Mouse (Mus musculus): ENCODE results near the gene Pdcd5. TPM values are rescaled to one million over a fixed set of nuclear protein-coding genes. Genes with fewer than 3 reads are reported as not detected.

Pdcd5 gene
- polyA plus RNA-seq, 1 experiment: 32.6 TPM

DNA sequence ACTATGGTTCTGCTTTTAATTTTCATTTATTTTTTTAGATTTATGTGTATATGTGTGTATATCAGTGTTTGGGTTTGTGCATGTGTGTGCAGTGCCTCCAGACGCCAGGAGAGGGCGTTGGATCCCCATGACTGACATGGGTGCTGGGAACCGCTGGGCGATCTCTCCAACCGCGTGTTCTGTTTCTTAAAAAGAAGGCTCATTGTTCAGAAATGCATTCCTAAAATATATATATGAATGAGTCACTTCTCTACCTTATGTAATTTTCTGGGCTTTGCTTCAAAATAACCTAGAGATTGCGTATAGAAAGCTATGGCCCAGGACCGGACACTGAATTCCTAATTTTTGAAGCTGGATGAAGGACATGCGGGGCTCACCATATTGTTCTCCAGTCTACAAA, 47.8 kb downstream of the Pdcd5 start:
- Histone ChIP-seq H3K27ac (ENCODE audit: insufficient read depth, low read length) (no peak overlapping the region), H3K27me3 (ENCODE audit: control insufficient read depth, insufficient read depth, low read length) (no peaks in the 10 kb centered on the region), H3K4me1 (ENCODE audit: control insufficient read depth, insufficient read depth, insufficient read length) (no peaks in the 10 kb centered on the region), H3K36me3 (ENCODE audit: control insufficient read depth, insufficient read depth, low read length) (peaks cover 2% of the 10 kb centered on the region; the same call in 1 of the 2 replicates), H3K4me3 (ENCODE audit: extremely low read depth, insufficient read depth, insufficient read length) (no peak overlapping the region)
- WGBS: 94% methylated on average over 9 of the region's 9 CpGs
- DNase-seq (ENCODE audit: low read depth in 1 of 2, low spot score in 2 of 2): no peak
- TF ChIP-seq CTCF (IDR thresholded peaks at IDR 0.05; ENCODE audit: extremely low read depth, insufficient read depth, insufficient read length, insufficient replicate concordance) (no peak), POLR2A (IDR thresholded peaks at IDR 0.05; ENCODE audit: low read depth, low read length) (no peak)

DNA sequence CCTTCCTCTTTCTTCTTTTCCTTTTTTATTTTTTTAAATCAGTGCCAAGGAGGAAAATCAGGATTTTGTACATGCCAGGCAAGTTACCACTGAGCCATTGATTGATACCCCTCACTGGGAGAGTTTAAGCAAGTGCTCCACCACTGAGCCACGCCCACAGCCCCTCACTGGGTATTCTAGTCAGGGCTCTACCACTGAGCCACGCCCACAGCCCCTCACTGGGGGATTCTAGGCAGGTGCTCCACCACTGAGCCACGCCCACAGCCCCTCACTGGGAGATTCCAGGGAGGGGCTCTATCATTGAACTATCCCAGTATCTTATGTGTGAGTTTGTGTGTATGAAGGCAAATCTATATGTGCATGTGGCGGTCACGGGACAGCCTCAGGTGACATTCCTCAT, 53.0 kb downstream of the Pdcd5 start:
- H3K4me1 ChIP-seq (ENCODE audit: control insufficient read depth, insufficient read depth, insufficient read length): no peaks in the 10 kb centered on the region
- H3K27me3 ChIP-seq (ENCODE audit: control insufficient read depth, insufficient read depth, low read length): no peaks in the 10 kb centered on the region
- TF ChIP-seq POLR2A (IDR thresholded peaks at IDR 0.05; ENCODE audit: low read depth, low read length): no peak
- no peak for TF ChIP-seq CTCF (IDR thresholded peaks at IDR 0.05; ENCODE audit: extremely low read depth, insufficient read depth, insufficient read length, insufficient replicate concordance)
- H3K36me3 ChIP-seq (ENCODE audit: control insufficient read depth, insufficient read depth, low read length): peaks cover 5% of the 10 kb centered on the region; the same call in 1 of the 2 replicates
- 91% methylated on average over 5 of the region's 5 CpGs for whole genome bisulfite sequencing
- no peak for DNase-seq (ENCODE audit: low read depth in 1 of 2, low spot score in 2 of 2)
- no peak overlapping the region for H3K27ac ChIP-seq (ENCODE audit: insufficient read depth, low read length)
- no peak overlapping the region for H3K4me3 ChIP-seq (ENCODE audit: extremely low read depth, insufficient read depth, insufficient read length)

Other genes with a start within 250 kb of the Pdcd5 start
- gene Slc7a9, start 198.7 kb downstream of the Pdcd5 start, polyA plus RNA-seq (2012; rRNA removed): 0.06 TPM in 1 of 2 replicates, not detected in the other
- not detected in 2 replicates for gene Tdrd12, start 109.8 kb downstream of the Pdcd5 start, polyA plus RNA-seq (2012; rRNA removed)
- gene Nudt19, start 91.2 kb downstream of the Pdcd5 start, polyA plus RNA-seq (2012; rRNA removed): 13.8 and 32.3 TPM in 2 replicates
- gene Rgs9bp, start 61.9 kb downstream of the Pdcd5 start, polyA plus RNA-seq (2012; rRNA removed): 0.11 TPM in 2 replicates
- 17.5 and 20.2 TPM in 2 replicates for gene Ankrd27, start 61.3 kb downstream of the Pdcd5 start, polyA plus RNA-seq (2012; rRNA removed)
- 7.3 and 8.9 TPM in 2 replicates for gene Dpy19l3, start 106.9 kb upstream of the Pdcd5 start, polyA plus RNA-seq (2012; rRNA removed)
- gene Zfp507, start 155.5 kb upstream of the Pdcd5 start, polyA plus RNA-seq (2012; rRNA removed): 5.0 and 6.4 TPM in 2 replicates